Mouse (Mus musculus) cerebellum, postnatal 14 days (tissue): Measurements from ENCODE around the gene Nlrp9c.
"Not testable (repeated sequence)": the region's sequence is repeated elsewhere in the genome, so short reads cannot be mapped to it uniquely, and the experiment has no call there.

ENCODE experiments used
- DNase-seq, 2 experiments: peaks; one replicate each; pipeline ENCODE4 v3.0.0; 2021; ENCODE audit warnings: mixed read lengths in 2 of 2

Nlrp9c gene

DNA sequence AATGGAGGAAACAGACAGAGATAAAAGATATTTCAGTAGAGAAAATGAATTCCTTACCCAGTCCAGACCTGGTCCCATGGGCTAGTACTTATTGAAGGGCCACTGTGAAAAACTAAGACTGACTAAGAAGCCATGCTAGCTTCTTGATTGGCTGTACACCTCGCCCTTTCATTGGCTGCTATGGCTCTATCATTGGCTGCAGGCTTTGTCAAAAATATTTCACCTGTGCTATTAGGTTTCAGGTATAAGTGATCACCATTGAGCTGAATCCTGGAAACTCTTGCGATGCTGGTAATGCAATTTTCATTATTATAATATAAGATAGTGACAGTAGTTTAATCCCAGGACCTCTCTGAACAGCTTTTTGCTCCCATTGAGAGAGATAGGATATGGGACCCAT lies at the start of gene Nlrp9c:
Nlrp9c (minus strand) TSS at position 101 of the 400 bp plus-strand sequence.
- not testable (repeated sequence) for DNase-seq

DNA sequence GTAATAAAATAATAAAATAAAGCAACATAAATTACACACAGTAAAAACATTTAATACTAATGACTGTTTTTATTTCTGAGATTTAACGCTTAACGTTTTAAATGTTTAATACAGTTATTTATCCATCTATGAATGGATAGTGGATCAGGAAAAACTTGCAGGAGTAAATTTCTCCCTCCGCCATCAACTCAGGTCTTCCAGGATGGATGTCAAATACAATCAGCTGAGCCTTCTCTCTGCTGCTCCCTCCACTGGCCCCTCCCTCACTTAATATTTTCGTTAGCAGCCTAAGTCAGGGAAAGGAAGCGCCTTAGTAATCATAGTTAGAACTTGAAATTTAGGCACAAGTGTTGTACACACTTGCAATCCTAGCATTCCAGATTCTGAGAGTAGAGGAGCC lies 31.3 kb upstream of the Nlrp9c start, which contains the start of gene Nlrp4a:
Nlrp4a (plus strand) TSS at position 301 of the 400 bp plus-strand sequence.
- DNase-seq, result no peak

GRCm38 (mm10) chr7:26391811-26392210 lies 11.7 kb downstream of the Nlrp9c start:
- not testable (repeated sequence) for DNase-seq

- not testable (repeated sequence) for DNase-seq
Measured at GRCm38 (mm10) chr7:26391137-26391536, 12.4 kb downstream of the Nlrp9c start.

GRCm38 (mm10) chr7:26386691-26387090 lies 16.8 kb downstream of the Nlrp9c start:
- not testable (repeated sequence) for DNase-seq

- no peak for DNase-seq
Measured at GRCm38 (mm10) chr7:26380807-26381206, 22.7 kb downstream of the Nlrp9c start.

DNA sequence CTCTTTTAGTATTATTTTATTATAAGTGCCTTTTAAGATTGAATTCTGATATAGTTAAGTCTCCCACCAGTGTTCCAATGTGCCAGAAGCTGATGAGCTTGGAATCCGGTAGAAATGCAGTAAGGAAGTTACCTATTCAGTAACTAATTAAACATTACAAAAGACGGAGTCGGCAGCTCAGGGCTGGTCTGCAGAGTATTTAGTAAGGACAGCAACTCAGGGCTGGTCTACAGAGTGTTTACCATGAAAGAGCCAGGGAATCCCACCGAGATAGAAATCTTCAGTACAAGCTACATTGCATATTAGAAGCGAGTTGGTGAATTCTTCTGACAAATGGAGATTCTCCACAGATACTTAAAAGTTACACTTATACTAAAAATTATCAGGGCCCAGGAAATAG lies 30.3 kb downstream of the Nlrp9c start:
- DNase-seq, result not testable (repeated sequence)

DNA sequence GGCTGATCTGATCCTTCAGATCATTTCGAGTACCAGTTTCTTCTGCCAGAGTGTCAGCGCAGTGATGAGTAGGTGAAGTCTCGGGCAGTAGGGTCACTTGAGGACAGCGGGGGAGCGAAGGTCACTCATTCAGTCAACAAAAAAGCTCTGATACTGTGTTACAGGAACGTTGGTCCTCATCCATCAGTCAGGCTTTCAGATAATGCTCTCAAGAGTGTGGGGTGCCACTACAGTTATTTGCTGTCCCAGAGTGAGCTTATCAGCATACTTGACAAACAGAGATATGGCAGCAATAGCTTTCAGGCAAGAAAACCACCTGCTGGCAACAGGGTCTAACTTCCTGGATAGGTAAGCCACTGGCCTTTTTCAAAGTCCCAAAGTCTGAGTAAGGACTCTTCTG lies 46.8 kb downstream of the Nlrp9c start:
- DNase-seq, result not testable (repeated sequence)

DNA sequence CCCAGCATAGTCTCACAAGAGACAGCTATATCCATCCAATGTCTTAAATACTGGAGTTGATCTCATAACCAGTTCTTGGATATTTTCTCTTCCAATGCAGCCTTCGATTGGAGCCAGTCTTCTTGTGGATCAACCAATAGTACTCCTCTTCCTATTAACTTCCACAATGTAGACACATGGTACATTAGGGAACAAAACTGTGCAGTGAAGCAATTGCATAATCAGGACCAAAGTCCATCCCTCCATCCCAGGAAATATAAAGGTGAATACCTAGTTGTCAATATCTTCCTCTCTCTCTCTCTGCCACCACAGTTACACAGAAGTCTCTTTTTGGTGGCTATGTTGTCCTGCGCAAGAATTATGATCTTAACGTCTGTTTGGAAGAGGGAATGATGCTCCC lies 51.2 kb downstream of the Nlrp9c start:
- not testable (repeated sequence) for DNase-seq

DNA sequence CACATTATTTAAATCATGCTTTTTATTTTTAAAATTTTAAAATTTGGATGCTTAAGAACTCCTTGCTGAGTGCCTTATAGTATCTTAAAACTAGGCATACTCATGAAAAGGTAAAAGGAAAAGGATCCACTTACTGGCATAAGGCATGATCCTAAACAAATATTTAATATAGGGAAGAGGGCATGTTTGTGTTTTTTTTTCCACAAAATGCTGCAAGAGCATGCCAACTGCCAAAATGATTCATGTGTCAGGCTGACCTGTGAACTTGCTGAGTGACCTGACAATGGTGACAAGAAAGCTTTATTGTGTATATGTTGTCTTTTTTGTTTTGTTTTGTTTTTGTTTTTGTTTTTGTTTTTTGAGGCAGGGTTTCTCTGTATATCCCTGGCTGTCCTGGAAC lies 53.3 kb downstream of the Nlrp9c start:
- DNase-seq, result not testable (repeated sequence)

DNA sequence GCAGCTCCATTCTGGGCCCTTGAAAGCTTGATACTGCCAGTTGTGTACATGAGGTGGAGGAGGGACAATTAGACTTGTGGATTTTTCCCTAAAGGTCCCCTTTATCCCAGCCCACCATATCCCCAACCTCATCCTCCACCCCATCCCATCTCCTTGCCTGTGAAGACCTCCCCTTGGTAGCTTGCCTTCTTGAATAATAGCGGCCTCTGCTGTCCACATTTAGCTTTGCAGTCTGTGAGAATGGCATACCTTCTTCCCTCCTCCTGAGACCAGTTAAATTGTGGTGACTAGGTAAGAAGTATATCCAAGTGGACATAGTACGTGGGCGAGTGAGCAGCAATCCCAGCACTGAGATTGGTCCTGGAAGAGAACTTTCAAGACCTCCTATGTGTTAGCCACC lies 83.1 kb downstream of the Nlrp9c start:
- DNase-seq, result not testable (repeated sequence)

GRCm38 (mm10) chr7:26315809-26316208 lies 87.7 kb downstream of the Nlrp9c start:
- not testable (repeated sequence) for DNase-seq

DNA sequence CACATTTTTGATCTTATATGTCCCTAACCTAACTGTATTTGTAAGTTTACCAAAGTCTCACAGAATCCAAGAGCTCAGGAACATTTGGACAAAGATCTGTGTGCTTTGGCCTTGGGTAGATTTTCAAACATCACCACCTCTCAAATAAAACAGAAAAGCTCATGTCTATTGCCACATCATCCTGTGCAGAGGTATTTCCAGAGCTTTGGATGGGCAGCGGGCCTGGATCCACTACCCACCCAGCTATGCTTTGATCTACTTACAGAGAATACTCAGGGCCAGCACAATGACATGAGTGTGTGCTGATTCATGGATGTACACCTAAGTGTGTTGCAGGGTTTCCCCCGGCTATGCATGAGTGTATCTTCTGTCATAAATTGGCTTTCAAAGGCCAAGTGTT lies 88.3 kb downstream of the Nlrp9c start:
- DNase-seq, result not testable (repeated sequence)

GRCm38 (mm10) chr7:26311786-26312185 lies 91.7 kb downstream of the Nlrp9c start:
- not testable (repeated sequence) for DNase-seq

DNA sequence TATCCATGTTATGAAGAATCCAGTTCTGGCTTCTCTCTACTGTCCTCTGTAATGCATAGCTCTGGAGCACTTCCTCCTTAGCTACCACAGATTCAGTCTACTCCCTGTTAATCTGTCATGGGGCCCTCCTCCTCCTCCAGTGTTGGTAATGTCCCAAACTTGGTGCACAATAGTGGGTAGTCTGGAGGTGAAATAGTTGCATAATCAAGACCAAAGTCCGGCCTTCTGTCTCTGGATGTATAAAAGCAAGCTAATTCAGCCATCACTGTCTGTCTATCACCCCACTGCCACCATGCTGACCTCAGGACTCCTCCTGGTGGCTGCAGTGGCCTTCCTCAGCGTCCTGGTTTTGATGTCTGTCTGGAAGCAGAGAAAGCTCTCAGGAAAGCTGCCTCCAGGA lies 96.6 kb downstream of the Nlrp9c start, which contains the start of gene Cyp2a4:
Cyp2a4 (plus strand) TSS at position 244 of the 400 bp plus-strand sequence.
- not testable (repeated sequence) for DNase-seq

DNA sequence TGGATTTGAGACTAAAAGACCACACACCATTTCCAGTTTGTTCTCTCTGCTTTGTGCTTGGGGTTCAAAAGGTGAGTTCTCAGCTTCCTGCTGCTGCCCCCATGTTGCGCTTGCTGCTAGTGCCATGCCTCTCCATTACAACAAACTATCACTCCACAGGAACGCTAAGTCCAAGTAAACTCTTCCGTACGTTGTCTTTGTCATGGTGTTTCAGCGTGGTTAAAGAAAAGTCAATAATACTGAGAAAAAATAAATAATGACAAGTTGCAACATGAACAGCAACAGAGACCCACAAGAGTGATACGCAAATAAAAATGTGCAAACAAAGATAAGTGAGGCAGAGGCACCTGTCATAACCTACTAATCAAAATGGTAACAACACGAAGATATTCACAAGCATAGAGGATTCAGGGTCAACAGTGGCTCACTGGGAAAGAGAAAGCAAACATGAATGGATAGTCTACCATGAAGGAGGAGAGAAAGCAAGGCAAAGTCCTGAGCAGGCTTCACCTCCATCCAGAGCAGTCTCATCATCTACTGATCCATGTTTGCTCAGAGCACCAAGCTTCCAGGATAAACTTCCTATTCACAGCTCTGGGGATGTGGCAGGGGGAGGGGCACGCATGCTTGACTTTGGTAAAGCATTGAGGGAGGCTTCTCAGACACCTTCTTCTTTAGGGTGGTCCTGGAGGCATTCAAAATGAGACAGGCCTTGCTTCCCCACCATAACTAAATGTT lies 99.9 kb downstream of the Nlrp9c start:
- DNase-seq, result not testable (repeated sequence)
